Mouse (Mus musculus) left cerebral cortex, postnatal 36 days (tissue): Measurements from ENCODE around the gene Ccdc54. TPM values are rescaled to one million over a fixed set of nuclear protein-coding genes. Genes with fewer than 3 reads are reported as not detected.

Source experiments
- DNase-seq, 2 experiments: peaks; one replicate each; pipeline ENCODE4 v3.0.0; 2021 to 2022; ENCODE audit warnings: low spot score in 2 of 2, mixed read lengths in 1 of 2
- intact Hi-C: fragments of 180-260 bp; cut with DNase I; formaldehyde crosslinking; loops from one replicate; pipeline ENCODE4 v1.15.1; 2025
- total RNA-seq, 2 experiments: library from RNA; stranded (reverse); gene quantifications; 2 replicates each; pipeline ENCODE4 v1.2.3; 2021

Gene Ccdc54
- total RNA-seq, 2 experiments from 2014 or later: not detected

- intact Hi-C loops: no loop called here
- DNase-seq: no peak
Observed at GRCm38 (mm10) chr16:50551871-50552528, 39.0 kb downstream of the Ccdc54 start.

- intact Hi-C loops: no loop called here
- no peak for DNase-seq
Observed at GRCm38 (mm10) chr16:50550927-50551326, 40.0 kb downstream of the Ccdc54 start.

GRCm38 (mm10) chr16:50542554-50543333 is 48.2 kb downstream of the Ccdc54 start:
- intact Hi-C loops: no loop called here
- no peak for DNase-seq

Other genes with a start within 250 kb of the Ccdc54 start
- gene Bbx, start 158.8 kb downstream of the Ccdc54 start, total RNA-seq: 10 to 100 TPM; 18.6 to 22.9 TPM